8 mouse cellular contexts compared by ENCODE assay signal in genomic region chr9:43729450-43730266, GRCm38 (mm10). TPM values are rescaled to one million over a fixed set of nuclear protein-coding genes. Genes with fewer than 3 reads are reported as not detected.
DNase-seq lines count a peak whose midpoint lies in the region; ATAC-seq lines count a peak whose summit lies in the region.

No protein-coding gene starts in this region.

- H3K4me1 ChIP-seq in hindbrain, embryonic 10.5 days (replicated peaks): peaks cover 45% of the 10 kb centered on the region
- H3K4me1 ChIP-seq in hindbrain, embryonic 11.5 days (replicated peaks; ENCODE audit: control insufficient read depth, insufficient read depth, low read length): no peaks in the 10 kb centered on the region; the same call in 1 of the 2 replicates
- H3K4me1 ChIP-seq in hindbrain, embryonic 12.5 days: peaks cover 38% of the 10 kb centered on the region

- H3K27me3 ChIP-seq in hindbrain, embryonic 10.5 days (ENCODE audit: insufficient read depth, poor library complexity, severe bottlenecking): peaks cover 39% of the 10 kb centered on the region
- no peaks in the 10 kb centered on the region for H3K27me3 ChIP-seq in hindbrain, embryonic 11.5 days (ENCODE audit: control insufficient read depth, insufficient read depth, low read length)
- peaks cover 15% of the 10 kb centered on the region; the same call in 1 of the 2 replicates for H3K27me3 ChIP-seq in hindbrain, embryonic 12.5 days

- peak overlapping the region; percentile 50; the same call in 1 of the 2 replicates for H3K27ac ChIP-seq in hindbrain, embryonic 10.5 days
- H3K27ac ChIP-seq in hindbrain, embryonic 11.5 days (ENCODE audit: low read depth, low read length): no peak overlapping the region
- no peak overlapping the region for H3K27ac ChIP-seq in hindbrain, embryonic 12.5 days

- no peak for DNase-seq in hindbrain, embryonic 10.5 days (ENCODE audit: low spot score)
- no peak for DNase-seq in hindbrain, embryonic 11.5 days (ENCODE audit: low spot score)
- DNase-seq in ES-CJ7 (ENCODE audit: low read depth, low spot score): peak; percentile 96
- peak; percentile 78 for DNase-seq in lung, postnatal 14 days
- DNase-seq in adrenal gland, postnatal 36 days: no peak
- DNase-seq in layer of hippocampus, postnatal 14 days (ENCODE audit: low spot score in 2 of 2): no peak
- DNase-seq in adrenal gland, adult 8-10 months: no peak

- H3K4me2 ChIP-seq in hindbrain, embryonic 11.5 days (replicated peaks; ENCODE audit: low read depth, low read length): no peak overlapping the region; the same call in 1 of the 2 replicates
- H3K4me2 ChIP-seq in hindbrain, embryonic 12.5 days (replicated peaks): 0 out of 2 replicates have a peak overlapping the region, but pooled peaks have one; percentile 0

- H3K9ac ChIP-seq in hindbrain, embryonic 11.5 days (ENCODE audit: low read depth, low read length): no peak overlapping the region
- 0 out of 2 replicates have a peak overlapping the region, but pooled peaks have one; percentile 15 for H3K9ac ChIP-seq in hindbrain, embryonic 12.5 days

- no peaks in the 10 kb centered on the region for H3K9me3 ChIP-seq in hindbrain, embryonic 10.5 days
- no peaks in the 10 kb centered on the region for H3K9me3 ChIP-seq in hindbrain, embryonic 11.5 days (ENCODE audit: control insufficient read depth, low read length)
- H3K9me3 ChIP-seq in hindbrain, embryonic 12.5 days (replicated peaks): no peaks in the 10 kb centered on the region

- 17% methylated on average over 10 of the region's 10 CpGs for WGBS in hindbrain, embryonic 10.5 days
- 17% methylated on average over 10 of the region's 10 CpGs for WGBS in hindbrain, embryonic 11.5 days
- WGBS in hindbrain, embryonic 12.5 days: 10% methylated on average over 10 of the region's 10 CpGs

- ATAC-seq in hindbrain, embryonic 11.5 days (ENCODE audit: low FRiP score): no peak
- no peak for ATAC-seq in hindbrain, embryonic 12.5 days (ENCODE audit: low FRiP score)

- no peaks in the 10 kb centered on the region for H3K36me3 ChIP-seq in hindbrain, embryonic 10.5 days
- no peaks in the 10 kb centered on the region for H3K36me3 ChIP-seq in hindbrain, embryonic 11.5 days (ENCODE audit: control insufficient read depth, insufficient read depth, low read length)
- H3K36me3 ChIP-seq in hindbrain, embryonic 12.5 days: no peaks in the 10 kb centered on the region

- H3K4me3 ChIP-seq in hindbrain, embryonic 10.5 days: no peak overlapping the region
- H3K4me3 ChIP-seq in hindbrain, embryonic 11.5 days (ENCODE audit: low read depth, low read length): no peak overlapping the region
- H3K4me3 ChIP-seq in hindbrain, embryonic 12.5 days: no peak overlapping the region

RNA-seq across cellular contexts. Expression of gene Nectin1, which starts 14.1 kb away (rescaled TPM):
- polyA plus RNA-seq in hindbrain, embryonic 10.5 days (2016; fragmentation: Nextera tagmentation; extraction: Ambion mirVana): 6.6 and 7.2 TPM in 2 replicates
- polyA plus RNA-seq in hindbrain, embryonic 11.5 days (2014; fragmentation: Nextera tagmentation; extraction: Ambion mirVana): 8.5 and 10.9 TPM in 2 replicates
- polyA plus RNA-seq in hindbrain, embryonic 12.5 days (2016; fragmentation: Nextera tagmentation; extraction: Ambion mirVana): 12.9 and 13.0 TPM in 2 replicates
- 10 to 100 TPM; 25.1 to 37.1 TPM for total RNA-seq in adrenal gland, postnatal 36 days (2021)
- total RNA-seq in layer of hippocampus, postnatal 14 days (2021): 100 to 1,000 TPM; 109 to 113 TPM
- total RNA-seq in adrenal gland, adult 8-10 months (2022): 10 to 100 TPM; 39.3 to 61.3 (median 50.2) TPM

Comparison
In these comparisons a context has a peak if more than half of its experiments do, and no peak if none do; other contexts are left out.
1. DNase-seq: peak in ES-CJ7 (single experiment) and lung, postnatal 14 days (single experiment); none in hindbrain, embryonic 10.5 days (single experiment), hindbrain, embryonic 11.5 days (single experiment), adrenal gland, postnatal 36 days (0 of 2), layer of hippocampus, postnatal 14 days (0 of 2) and adrenal gland, adult 8-10 months (single experiment).